Mouse (Mus musculus) thymus, postnatal 4 days (tissue): ENCODE measurements around the gene Lrrk1.

Experiments used
- DNase-seq: peaks from one replicate; pipeline ENCODE4 v3.0.0; 2021

Gene Lrrk1

DNA sequence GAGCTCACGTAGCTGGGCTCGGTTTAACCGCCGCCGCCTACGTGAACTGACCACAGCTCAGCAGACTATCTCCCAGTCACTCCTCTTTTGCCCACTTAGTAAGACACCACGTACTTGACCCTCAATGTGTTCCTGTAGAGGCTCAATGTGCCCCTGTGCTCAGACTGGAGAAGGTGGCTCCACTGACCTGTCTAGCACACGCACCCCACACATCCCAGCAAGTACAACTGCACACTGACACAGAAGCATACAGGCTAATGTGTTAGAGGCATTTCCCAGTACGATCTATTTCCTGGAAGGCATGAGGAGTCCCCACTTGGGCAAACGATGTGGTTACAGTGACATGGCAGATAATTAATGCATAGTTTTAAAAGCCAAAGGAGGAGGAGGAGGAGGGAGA is 11.6 kb downstream of the Lrrk1 start:
- no peak for DNase-seq

DNA sequence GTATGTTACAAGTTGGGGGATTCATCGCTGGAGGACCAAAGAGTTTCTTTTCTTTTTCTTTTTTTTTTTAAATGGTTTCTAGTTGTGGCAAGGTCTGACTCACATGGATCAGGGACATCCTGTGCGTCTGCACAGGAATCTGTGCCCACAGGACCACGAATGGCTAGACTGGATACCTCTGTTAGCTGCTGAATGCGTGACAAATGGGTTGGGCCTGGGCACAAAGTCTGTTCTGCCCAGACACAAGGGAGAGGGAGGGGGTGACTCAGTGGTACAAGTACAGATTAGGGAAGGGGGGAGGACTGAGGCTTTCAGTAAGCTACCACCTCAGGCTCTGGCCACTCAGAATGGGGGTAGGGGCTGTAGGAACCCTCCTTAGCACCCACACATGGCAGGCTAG is 12.4 kb downstream of the Lrrk1 start:
- no peak for DNase-seq

DNA sequence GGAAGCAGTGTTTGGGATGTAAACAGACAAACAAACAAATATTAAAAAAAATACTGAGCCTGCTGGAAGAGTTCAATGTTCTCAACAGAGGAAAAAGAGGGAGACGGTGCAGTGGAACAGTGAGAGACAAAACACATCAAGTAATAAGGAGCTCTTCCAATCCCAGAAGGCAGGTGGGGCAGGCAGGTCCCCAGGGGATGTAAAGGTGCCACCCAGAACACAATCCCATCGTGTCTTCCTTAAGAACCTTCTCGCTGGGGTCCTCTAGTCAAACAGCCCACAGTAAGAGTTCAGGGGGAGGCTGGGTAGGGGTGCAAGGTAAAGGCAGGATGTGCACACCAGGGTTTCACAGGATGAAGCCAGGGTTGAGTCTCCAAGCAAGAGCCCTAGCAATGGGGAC is 14.8 kb downstream of the Lrrk1 start:
- no peak for DNase-seq

- no peak for DNase-seq
Observed at GRCm38 (mm10) chr7:66370970-66371369, 17.2 kb downstream of the Lrrk1 start.

- no peak for DNase-seq
Observed at GRCm38 (mm10) chr7:66369934-66370445, 18.2 kb downstream of the Lrrk1 start.

- DNase-seq: no peak
Observed at GRCm38 (mm10) chr7:66369071-66369933, 18.8 kb downstream of the Lrrk1 start.

GRCm38 (mm10) chr7:66365904-66366303 is 22.2 kb downstream of the Lrrk1 start, which contains the start of gene Gm10974:
Gene Gm10974 (plus strand): TSS chr7:66365905.
- no peak for DNase-seq

DNA sequence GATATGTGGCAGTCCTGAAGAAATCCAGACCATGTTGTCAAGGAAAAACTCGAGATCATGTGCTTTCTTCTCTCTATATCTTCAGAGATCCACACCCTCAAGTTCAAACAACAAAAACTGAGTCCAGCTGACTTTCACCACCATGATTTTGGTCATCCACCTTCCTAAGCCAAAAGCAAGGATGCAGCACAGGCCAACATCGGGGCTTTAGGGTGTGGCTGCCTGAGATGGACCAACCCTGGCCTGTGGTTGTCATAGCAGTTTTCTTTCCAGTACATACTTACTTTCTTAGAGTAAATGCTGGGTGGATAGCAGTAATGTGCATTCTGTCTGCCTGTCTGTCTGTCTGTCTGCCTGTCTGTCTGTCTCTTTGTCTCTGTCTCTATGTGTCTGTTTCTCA is 22.7 kb downstream of the Lrrk1 start:
- no peak for DNase-seq

GRCm38 (mm10) chr7:66364491-66364890 is 23.7 kb downstream of the Lrrk1 start:
- no peak for DNase-seq

DNA sequence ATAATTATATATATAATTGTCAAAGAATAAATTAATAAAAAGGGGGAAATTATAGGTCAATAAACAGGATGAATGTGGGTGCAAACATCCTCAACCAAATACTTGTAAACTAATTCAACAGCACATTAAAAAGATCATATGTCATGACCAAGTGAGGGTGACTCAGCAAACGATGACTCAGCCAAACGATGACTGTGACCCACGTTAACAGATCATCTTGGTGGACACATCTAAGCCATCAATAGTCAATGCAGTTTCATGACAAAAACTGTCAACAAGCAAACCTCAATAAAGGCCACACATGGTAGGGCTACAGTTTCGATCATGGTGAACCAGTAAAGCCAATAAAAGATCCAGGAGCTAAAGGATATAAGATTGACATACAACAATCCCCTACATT is 29.1 kb downstream of the Lrrk1 start:
- no peak for DNase-seq

DNA sequence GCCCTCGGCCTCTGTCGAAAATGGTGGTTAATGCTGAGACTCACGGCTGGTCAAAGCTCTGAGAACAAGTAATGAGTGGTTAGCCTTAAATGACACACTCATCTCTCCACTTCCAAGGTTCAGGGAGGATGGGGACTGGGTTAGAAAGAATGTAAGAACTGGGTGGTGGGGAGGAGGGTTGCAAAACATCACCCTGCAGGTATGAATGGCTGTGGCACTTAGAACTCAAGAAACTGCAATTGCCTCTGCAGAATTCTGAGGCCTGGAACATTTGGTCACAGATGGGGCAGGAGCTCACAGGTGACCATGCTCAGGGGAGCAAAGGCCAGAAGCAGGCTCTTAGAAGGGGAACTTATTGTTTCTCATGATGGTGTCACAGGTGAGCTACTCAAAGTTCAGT is 29.7 kb downstream of the Lrrk1 start:
- DNase-seq: no peak

DNA sequence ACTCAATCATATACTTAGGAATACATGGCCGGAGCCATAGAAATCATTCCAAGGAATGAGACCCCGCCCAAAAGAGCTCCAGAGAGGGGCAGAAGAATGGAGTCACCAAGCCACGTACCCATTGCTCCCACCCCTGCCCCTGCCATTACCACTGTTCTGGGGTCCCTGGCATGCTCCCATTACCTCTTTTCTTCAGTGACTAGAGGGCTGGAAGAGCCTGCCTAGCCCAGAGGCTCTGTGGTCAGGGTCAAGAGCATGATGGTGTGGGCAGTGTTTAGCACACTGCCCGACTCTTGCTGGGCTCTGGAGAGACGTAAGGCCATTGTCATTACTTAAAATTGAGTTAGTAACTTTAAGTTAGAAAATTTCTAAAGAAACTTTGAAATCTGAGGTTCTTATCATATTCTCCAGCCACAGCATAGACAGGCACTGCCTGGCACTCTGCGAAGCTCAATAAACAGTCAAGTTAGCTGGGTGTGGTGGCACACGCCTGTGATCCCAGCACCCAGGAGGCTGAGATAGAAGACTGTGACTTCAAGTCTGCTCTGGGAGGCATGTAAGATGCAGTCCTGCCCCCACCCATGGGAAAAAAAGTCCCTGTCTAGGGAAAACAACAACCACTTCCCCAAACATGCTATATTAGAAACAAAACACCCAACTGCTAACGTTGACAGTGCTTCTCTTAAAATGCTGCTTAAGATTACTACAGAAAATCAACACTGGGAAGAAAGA is 32.2 kb downstream of the Lrrk1 start:
- no peak for DNase-seq

DNA sequence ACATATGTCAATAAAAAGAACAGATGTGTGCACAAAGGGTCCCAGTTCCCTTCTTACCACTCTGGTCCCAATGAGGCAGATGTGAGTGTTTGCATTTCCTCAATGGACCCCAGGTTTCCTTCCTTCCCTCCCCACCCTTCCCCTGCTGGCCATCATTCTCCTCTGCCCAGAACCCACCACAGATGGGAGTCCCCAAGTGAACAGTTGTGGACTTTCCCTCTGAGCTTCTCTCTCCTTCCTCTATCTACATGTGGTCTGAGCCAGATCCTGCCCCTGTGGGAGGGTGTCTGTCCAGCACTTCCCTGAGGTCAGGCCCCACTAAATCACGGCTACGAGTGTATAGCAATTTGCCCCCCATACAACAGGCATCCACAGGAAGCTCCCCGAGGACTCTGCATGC is 33.2 kb downstream of the Lrrk1 start:
- DNase-seq: no peak

DNA sequence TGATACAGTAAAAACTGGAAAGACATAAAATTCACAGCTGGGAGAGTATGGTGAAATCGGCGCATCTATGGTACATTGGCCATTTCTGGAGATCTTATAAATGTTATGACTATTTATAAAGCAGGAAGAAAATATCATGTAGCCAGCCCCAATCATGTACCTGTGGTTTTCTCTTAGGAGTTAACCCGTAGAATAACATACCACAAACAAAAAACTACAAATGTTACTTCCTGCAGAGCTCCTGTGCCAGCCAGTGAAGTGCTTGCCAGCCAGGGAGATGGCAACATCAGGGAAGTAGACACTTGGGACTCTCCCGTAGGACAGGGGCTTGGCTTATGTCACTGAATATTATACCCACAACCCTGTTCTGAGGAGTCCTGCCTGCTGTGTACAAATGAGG is 37.1 kb downstream of the Lrrk1 start:
- DNase-seq: no peak

GRCm38 (mm10) chr7:66349670-66350069 is 38.5 kb downstream of the Lrrk1 start:
- DNase-seq: no peak

GRCm38 (mm10) chr7:66348588-66348987 is 39.6 kb downstream of the Lrrk1 start:
- no peak for DNase-seq

GRCm38 (mm10) chr7:66346959-66347663 is 41.0 kb downstream of the Lrrk1 start:
- DNase-seq: no peak

GRCm38 (mm10) chr7:66343307-66343706 is 44.8 kb downstream of the Lrrk1 start:
- no peak for DNase-seq

DNA sequence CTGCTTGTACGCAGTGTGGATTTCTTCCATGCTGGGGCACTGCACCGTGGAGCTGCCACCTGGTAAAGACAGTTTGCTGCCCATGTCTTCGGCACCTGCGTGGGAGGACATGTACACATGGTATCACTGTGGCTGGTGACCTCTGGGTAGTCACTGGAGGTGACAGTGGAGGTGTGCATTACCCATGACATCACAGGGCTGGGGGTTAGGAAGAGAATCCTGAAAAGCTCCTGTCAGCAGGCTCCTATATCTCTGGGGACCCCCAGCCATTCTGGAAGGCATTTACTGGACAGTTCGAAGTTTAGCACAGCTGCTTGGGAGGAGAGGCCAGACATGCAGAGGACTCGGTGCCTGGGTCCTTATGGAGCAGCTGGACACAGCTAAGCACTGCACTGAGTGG is 45.3 kb downstream of the Lrrk1 start:
- DNase-seq: no peak

DNA sequence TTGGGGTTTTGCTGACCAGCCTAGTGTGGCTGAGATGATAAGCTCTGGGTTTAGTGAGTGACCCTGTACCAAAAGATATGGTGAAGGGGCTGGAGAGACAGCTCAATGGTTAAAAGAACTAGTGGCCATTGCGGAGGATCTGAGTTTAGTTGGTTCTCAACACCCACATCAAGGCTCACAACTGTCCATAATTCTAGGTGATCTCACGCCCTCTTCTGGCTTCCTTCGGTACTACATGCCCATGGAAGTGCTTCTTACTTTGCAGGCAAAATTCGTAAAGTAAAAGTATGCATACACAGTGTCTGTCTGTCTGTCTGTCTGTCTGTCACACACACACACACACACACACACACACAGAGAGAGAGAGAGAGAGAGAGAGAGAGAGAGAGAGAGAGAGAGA is 45.8 kb downstream of the Lrrk1 start:
- peak; percentile 58 for DNase-seq

DNA sequence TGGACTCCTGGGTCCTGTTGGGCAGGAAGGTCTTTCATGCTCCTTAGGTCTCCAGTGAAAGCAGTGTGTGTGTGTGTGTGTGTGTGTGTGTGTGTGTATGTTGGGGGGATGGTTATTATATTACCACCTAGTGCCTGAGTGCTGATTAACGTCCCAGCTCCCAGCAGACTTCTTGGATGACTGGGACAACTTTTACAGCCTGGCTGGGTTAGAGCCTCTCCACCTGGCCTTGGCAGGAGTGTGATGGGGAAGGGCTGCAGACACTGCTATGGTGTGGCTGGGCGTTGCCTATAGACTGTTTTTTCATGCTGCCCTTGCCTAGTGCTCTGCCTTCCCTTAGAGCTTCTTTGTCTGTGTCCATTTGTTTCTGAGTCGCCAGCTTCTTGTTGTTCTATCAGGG is 48.1 kb downstream of the Lrrk1 start:
- DNase-seq: no peak

DNA sequence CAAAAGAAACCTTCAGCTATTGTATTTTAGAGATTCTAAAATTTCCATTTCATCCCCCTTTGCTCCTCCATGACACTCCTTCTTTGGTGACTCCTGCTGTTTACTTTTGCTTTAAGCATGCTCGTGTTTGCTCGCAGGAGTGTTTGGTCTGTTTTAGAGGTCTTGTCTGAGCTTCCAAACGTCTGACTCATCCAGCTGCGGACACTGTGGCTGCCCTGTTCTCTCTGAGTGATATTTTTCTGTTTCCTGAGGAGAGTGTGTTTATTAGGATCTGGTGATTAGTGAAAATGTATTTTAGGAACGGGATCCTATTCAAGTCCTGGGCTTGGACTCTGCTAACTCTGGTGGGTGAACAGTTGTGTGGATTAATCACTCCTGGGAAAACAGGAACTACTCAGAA is 48.5 kb downstream of the Lrrk1 start:
- no peak for DNase-seq

DNA sequence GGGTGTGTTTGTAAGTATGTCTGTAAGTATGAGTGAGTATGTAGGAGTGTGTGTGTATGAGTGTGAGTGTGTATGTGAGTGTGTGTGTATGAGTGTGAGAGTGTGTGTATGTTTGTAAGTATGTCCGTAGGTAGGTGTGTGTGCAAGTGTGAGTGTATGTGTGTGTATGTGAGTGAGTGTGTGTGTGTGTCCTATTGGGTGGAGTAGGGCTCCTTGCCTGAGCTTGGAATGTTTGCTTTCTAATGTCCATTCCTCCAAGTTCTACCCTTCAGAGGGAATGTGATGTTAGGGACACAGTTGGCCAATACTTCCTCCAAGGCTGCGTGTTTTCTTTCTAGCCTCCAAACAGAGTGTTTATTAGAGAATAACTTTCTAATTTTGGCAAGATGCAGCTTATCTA is 51.2 kb downstream of the Lrrk1 start:
- DNase-seq: no peak
